Mouse (Mus musculus): ENCODE results near the gene Syncrip.

GRCm38 (mm10) chr9:88522569-88523334, 40.4 kb upstream of the Syncrip start:
- TF ChIP-seq POLR2A (IDR thresholded peaks at IDR 0.05; ENCODE audit: borderline replicate concordance, extremely low read depth, insufficient read depth, insufficient read length, poor library complexity, severe bottlenecking) (peak; percentile 94; the same call in 1 of the 2 replicates), CTCF (IDR thresholded peaks at IDR 0.05; ENCODE audit: borderline replicate concordance, extremely low read depth, insufficient read depth, insufficient read length) (peak; percentile 29; the same call in 1 of the 2 replicates)

All from brain, embryonic 14.5 days (tissue).